Mouse (Mus musculus): ENCODE results near the gene Lmx1a.

Lmx1a gene

DNA sequence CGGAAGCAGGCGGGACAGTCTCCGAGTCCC, at the start of gene Lmx1a:
Lmx1a (plus strand) TSS at position 6 of the 30 bp plus-strand sequence.
- no peak for DNase-seq (ENCODE audit: low spot score)

DNA sequence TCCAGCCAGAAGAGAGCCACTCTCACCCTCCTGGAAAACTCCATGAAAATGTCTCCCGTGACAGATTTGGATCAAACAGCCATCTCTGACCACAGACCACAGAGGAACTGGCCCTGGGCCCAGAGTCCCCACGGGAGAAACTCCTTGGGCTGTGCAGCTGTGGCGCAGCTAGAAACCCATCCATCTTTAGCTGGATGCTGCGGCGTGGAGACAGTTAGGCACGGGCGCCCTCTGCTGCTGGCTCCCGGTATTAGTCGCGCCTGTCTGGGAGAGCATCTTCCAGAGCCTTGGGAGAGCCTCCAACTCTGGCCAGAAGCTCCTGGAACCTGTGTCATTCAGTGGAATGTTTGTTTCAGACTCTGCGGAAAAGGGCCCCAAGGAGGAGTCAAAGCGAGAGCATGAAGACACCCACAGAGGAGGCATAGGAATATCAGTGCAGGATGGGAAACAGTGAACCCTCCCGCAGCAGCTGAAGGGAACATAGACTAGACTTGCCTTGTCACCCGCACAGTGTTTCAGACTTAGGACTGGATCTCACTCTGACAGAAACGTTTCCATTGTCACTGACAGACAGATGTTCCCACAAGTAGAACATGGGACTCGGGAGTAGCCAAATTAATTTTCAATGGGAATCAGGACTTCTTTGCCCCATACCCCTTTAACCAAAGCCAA, 44.0 kb upstream of the Lmx1a start:
- peak; percentile 65 for DNase-seq (ENCODE audit: low spot score)

DNA sequence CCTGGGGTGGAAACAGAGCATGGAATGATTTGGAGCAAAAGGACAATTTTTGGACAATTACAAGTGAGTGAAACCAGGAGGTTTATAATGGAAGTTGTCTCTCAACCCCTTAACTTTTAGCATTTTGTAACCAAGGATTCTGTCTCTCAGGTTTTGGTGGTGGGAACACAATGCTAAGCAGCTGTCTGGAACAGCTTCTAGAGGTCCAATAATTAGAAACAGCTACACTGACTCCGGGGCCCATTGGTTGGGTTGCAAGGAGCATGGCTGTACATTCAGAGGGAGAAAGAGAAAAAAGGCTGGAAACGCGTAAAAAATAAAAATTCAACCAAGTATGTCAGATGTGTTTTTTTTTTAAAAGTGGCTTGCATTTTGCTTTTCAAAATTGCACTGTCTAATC, 40.4 kb upstream of the Lmx1a start:
- no peak for DNase-seq (ENCODE audit: low spot score)

DNA sequence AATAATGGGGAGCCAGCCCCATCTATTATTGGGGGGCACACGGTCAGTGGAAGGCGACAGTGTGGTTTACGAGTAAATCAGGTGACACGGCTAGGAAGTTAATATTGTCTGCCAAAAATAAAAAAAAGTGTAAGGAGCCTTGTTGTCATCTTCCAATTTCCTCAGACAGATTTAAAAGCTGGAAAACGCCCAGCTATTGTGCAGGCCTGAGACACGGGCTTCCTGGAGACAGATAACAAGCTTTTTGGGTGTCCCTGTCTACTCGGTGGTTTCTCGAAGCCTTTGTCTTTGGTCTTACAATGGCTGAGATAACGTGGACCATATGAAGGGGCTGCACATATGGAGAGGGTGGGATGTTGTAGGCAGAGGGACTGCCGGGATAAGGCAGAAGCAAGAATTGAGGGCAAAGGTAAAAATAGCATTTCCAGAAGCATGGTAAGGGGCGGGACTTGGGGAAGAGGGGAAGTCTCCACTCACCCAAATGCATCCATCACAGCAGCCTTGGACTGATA, 39.9 kb upstream of the Lmx1a start:
- DNase-seq (ENCODE audit: low spot score): peak; percentile 51

DNA sequence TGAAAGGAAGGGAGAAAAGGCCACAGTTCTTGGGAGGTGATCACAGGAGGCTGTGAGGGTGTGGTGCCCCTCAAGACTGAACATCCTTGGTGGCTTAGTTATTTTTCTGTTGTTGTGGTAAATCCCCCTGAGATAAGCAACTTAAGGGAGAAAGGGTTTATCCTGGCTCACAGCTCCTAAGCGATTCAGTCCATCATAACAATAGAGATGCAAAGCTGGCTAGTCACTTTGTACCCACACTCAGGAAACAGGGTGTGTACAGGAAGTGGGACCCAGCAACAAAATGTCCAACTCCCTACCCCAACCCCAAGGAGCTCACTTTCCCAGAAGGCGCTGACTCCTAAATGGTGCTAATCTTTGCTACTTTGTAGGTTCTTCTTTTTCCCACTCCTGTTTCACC, 36.7 kb upstream of the Lmx1a start:
- no peak for DNase-seq (ENCODE audit: low spot score)

DNA sequence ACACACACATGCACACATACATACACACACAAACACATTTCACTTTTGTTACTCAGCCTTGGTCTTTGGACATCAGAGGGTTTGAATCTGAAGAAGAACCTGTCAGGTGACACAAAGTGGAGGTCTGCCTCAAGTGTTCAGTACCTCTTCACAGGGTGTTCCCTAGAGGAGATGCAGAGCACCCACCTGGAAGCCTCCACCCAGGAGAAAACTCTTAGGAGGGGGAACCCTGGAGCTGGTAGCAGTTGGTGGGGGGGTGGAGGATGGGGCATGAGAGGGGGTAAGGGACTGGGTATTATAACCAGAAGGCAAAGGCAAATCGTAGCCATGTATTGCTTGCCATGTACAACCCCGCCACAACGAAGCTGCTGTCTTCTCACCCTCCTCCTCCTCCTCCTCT, 30.0 kb upstream of the Lmx1a start:
- no peak for DNase-seq (ENCODE audit: low spot score)

DNA sequence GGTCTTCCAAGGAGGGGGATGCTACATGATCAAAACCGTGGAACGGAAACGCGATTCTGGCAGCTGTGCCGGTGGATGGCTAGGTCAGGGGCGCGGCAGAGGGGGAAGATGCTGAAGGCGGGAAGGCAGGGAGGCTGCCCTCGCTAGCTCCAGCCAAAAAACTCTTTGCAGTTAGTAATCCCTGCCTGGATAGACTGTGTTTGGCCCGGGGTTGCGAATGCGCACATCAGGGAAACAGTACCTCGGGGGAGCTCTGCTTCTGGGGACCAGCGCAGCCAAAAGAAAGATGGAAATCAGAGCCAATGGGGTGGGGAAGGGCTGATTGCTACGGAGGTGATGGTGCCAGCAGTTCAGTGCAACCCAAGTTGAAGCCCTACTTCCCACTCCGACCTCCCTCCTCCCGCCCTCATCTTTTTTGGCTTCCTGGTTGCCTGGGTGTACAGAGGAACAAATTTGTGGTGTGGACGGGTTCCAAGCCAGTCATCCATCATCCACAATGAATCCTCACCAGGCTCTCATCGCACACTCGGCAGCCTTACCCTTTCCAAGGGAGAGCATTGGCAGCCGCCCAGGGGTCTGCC, 28.4 kb upstream of the Lmx1a start:
- DNase-seq (ENCODE audit: low spot score): peak; percentile 18

DNA sequence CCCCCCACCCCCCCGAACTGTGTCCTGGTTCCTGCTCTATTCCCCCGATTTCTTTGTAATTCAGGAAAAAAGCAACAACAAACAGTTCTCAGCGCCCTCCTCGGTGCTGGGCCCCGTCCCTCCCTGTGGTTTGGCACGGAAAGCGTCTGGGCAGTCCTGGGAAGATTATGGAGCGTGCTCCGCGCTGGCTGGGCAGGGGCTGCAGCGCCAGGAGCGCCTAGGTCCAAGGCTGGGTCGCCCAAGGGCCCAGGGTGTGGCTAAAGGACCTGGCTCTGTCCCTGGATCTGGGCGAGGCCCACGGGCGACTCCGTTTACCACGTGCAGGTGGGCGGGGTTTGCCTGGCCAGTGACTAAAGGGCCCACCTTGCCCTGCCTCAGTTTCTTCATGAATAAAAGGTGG, 27.9 kb upstream of the Lmx1a start:
- DNase-seq (ENCODE audit: low spot score): no peak

DNA sequence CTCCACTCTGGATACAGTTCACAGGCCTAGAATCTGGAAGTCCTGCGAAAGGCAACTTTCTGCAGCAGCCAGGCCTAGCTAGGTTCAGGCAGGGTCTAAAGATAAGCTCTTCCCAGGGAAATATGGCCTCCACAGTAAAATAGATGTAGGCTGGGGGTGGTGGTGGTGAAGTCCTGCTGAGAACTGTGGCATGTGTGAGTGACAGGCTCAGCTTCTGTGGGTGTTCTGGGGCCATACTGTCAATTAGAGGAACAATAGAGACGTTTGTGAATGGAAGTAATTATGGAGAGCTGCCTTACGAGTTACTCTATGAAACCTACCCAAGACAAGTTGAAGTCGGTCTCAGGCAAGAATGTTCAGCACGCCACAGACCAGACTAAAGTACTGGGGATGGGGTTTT, 25.9 kb upstream of the Lmx1a start:
- DNase-seq (ENCODE audit: low spot score): no peak

DNA sequence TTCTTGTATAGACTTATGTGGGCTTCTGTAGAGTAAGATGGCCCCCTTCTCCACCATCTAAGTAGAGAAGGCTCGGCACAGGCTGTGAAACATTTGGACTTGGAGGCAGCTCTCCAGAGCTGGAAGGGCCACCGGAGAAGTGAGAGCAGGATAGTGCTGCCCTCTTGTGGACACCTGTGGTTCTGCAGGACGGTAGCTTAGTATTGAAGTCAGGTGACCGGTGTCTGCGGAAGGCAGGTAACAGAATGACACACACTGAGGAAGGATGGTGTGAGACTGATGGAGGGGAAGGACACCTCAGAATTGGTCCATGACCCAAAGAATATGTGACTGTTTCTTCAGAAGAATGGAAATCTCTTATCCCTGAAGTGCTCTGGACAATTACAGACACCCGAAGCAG, 19.2 kb upstream of the Lmx1a start:
- peak; percentile 32 for DNase-seq (ENCODE audit: low spot score)

DNA sequence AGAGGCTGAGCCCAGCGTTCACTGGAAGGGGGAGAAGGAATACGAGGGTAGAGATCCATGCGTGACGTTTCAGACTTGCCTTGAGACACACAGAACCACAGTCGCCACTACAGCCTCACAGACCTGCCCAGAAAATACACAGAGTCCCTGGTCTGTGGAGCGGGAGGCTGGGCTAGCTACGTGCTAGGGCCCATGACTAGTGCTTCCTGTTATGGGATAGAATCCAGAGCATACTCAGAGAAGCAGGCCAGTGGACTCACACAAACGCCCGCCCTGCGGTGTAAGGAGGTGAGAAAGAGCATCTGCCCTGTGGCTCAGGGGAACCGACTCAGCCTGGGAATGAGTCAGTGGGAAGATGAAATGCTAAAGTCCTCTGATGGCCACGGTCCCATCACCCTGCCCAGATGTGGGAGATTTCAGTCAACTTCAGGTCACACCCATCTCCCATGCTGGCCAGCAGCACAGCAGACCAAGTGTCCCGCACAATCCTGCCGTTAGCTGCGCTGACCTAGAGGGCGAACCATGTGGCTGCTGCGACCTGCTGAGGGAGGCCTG, 16.5 kb upstream of the Lmx1a start:
- DNase-seq (ENCODE audit: low spot score): no peak

DNA sequence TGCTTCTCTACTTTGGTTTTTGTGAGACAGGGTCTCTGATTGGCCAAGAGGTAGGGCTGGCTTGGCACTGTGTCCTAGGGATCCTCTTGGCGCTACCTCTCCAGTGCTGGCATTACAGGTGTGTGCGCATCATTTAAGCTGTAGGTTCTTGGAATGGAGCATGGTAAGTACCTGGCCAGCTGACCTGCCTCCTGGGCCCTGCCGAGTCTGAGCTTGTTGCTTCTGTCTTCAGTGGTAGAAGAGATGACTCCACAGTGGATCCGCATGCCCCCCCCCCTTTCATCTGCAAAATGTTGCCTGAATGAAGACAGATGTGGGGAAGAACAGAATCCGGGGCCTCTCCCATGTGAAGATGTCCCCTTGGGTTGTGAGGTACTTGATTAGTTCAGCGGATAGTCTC, 10.0 kb upstream of the Lmx1a start:
- DNase-seq (ENCODE audit: low spot score): no peak

DNA sequence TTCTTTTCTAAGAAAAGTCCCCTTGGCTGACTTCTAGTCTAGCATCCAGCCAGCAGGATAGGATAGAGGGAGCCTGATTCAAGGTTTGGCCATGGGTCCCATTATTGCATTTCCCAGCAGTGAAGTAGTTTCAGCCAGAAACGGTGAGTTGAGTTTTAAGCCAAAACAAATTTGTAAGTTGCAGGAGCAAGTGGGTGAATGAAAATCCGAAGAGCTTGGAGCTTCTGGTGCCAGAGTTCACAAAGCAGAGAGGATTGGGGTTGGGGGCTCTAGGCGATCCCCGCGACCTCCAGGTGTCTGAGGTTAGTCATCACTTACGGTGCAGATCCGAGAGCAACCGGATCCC, 1.1 kb upstream of the Lmx1a start:
- DNase-seq (ENCODE audit: low spot score): no peak

DNA sequence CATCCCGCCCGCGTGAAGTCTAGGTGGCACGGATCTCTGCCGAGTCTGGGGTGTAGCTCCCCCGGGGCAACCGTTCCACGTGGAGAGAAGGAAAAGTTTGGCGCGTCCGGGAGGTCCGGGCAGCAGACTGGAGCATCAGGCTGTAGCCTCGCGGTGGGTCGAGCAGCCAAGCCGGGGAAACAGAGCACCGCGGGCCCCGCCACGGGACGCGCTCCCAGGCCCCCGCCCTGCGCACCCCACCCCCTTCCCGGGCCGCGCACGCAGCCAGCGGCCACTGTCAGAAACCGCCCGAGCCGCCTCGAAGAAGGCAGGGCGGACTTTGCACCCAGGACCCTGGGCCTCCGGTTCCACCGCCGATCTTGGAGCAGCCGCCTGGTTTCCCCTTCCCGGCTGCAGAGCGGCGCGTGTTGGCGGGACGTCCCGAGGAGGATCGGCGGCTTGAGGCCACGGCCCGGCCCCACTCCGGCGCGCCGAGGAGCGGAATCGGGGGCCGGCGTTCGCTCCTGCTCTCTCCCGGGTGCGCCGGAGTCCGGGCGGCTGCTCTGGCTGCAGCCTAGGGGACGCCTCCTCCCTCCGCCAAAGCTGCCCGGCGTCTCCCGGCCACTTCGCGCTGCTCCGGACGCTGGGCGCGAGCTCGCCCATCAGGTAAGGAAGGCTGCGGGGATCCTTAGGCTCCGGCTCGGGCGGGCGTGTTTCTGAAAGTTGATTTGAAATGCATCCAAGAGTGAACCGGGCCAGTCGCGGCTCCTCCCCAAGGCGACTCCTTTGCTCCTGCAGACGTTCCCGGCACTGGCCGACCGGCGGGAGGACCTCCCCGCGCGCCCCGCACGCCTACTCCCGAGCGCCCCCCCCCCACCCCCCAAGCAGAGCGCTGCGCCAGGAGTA, 448 bp upstream of the Lmx1a start:
- DNase-seq (ENCODE audit: low spot score): no peak

DNA sequence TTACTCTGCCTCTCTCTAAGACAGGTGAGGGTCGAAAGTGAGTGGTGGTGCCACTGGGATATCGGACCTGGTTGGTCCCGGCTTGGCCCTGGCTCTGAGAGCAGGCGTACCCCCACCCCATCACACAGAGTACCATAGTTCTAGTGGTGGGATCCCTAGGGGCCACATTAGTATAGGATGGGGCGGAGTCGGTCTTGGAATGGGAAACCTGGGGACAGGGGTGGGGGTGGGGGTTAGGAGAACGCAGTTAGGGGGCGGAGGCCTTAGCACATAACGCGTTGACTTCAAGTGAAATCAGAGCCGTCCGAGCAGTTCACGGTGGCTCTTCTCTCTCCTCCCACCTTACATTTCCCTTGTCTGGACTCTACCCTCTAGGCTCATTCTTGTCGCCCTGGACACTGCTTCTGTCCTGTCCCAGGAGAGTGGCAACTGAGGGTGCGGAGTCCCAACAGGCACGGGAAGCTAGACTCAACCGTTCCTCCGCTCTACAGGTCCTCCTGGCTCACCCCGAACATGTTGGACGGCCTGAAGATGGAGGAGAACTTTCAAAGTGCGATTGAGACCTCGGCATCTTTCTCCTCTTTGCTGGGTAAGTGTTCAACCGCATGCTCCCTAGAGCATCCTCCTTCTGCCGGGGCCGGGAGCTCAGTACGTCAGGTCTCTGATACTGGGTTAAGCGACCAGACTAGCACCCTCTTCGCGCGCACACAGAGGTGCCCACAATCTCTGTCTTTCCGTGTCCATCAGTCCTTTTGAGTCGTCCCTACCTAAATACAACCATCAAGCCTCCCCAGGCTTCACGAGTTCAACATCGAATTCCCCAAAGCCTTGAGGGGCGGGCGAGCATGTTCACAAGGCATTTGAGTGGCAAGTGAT, 463 bp downstream of the Lmx1a start:
- DNase-seq (ENCODE audit: low spot score): no peak

DNA sequence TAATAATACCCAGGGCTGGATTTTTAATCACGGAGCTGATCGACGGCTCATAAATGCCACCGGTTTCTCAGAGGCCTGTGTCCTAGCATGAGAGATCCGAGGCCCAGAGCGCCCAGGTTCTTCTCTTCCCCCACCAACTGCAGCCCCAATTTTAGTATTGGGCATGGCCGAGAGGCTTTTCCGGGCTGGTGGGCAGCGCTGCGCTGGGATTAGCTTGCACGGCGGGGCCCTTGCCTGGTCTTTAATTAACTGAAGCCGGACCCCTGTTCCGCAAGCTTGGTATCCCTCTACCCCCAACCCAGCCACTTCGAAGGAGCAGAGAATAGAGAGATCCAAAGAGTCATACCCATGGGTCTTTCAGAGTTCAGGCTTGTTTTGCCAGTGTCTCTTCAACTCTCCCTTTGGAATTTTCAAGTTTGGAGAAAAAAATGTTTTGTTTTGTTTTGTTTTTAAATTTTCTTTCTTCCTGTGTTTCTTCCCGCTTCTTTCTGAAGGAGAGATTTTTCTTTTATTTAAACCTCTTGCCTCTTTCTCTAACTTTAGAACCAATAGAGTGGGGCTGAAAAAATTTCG, 1.2 kb downstream of the Lmx1a start:
- DNase-seq (ENCODE audit: low spot score): no peak

DNA sequence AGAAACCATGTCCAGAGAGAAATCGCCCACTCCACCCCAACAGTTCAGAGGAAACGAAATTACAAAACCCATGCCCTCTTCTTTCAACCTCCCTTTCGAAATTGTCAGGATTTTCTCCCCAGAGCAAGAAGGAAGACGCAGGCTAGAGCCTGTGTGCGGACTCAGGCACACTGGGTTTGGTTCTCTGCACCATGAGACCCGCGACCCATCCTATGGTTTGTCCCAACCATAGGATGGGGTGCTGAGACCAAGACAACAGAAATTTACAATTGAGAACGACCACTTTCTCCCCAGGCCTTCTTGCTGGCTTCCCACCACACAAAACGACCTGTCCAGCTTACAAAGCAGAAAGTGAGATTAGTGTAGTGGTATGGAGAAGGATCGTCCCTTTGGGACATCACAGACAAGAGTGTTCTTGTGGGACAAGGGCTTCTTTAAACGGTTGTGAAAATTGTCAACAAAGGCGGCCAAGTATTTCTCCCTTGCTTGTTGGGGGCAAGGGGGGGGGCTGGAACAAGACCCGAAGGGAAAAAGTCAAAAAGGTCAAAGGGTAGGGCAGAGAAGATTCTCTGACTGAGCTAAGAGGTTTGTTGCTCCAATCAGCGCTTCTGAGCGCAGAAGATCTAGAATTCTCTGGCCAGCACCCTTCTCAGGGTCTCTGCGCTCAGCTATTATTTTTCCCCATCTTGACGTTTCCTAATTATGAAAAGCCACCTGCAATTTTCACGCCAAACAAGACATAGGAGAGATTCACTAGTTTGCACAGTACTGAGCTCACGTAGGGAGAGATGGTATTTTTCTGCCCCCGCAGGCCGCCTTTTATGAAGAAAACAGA, 1.9 kb downstream of the Lmx1a start:
- DNase-seq (ENCODE audit: low spot score): no peak

DNA sequence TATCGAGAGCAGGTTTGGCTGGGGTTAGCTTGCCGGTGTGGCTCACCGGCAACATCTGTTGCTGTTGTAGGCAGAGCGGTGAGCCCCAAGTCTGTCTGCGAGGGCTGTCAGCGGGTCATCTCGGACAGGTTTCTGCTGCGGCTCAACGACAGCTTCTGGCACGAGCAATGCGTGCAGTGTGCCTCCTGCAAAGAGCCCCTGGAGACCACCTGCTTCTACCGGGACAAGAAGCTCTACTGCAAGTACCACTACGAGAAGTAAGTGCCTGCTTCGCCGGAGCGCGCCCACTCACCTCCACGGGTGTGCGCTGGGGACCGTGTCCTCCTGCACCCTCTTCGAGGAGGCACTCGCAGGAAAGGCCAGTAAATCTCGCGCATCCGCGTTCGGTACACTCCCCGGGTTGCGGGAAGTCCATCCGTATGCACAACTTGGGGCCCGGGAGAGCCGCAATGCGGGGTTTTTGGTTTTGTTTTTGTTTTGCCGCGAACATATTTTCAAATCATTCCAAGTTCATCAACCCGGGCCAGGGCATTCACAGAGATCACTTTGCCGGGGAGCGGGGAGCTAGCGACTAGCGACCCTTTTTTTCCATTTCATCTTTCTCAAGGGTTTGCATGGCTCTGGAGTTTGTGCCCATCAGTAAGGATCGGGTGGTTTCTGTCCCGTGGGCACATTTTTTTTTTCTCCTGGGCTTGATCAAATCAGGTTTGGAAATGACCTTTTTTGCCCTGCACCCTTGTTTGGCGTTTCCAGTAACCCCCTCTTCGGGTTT, 3.1 kb downstream of the Lmx1a start:
- no peak for DNase-seq (ENCODE audit: low spot score)

DNA sequence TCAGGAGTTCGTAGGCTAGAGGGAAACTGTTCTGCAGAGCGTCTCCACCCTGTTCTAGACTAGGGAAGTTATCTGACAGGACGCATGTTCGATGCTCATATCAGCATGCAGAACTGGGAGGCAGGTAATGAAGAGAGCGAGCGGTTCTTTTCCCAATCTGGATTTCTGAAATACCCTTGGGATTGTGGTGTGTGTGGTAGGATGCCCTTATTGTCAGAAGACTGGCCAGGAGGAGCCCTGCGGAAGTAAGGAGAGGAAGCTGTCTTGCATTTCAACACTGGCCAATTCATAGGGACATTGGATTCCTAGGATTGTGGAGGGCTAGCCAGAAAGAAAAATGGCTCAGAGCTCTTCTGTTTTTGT, 3.6 kb downstream of the Lmx1a start:
- DNase-seq (ENCODE audit: low spot score): no peak

DNA sequence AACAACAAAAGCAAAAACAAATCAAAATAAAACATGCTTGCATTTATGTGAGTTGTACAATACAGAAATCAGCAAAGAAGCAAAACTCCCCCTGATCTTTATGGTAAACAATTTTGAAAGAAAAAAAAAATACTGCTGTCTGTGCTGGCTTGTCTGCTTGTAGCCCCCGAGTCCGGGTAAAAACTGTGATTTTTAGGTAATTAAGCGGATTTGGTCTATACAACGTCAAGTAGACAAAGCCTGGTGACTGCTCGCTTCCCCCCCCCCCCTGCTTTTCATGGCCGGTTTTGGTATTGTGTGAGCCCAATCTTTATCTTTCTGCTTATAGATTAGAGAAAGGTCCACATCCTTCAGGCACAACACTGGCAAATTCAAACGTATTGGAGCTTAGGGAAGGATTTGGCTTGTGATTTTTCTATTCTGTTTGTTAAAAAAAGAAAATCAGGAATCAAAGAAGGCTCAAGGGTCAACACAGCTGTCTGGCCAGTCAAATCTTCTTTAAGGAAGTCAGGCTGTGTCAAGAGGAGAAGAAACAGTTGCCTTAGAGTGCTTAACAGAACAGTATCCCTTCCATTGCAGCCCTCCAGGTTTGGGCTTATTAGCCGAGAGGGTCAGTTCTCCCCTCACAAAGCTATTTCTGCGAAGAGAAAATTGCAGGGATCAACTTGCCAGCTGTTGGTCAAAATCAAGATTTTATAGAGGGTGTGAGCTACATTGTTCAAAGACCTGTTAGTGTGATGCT, 4.6 kb downstream of the Lmx1a start:
- no peak for DNase-seq (ENCODE audit: low spot score)

Data from lung, postnatal 25 days (tissue).